8 mouse cellular contexts compared by ENCODE assay signal in genomic region chr7:45567112-45567779, GRCm38 (mm10). TPM values are rescaled to one million over a fixed set of nuclear protein-coding genes. Genes with fewer than 3 reads are reported as not detected.
DNase-seq lines count a peak whose midpoint lies in the region; ATAC-seq and TF ChIP-seq lines count a peak whose summit lies in the region.

No protein-coding gene starts in this region.

- no peak for TF ChIP-seq CTCF in cerebellum, adult 2 months (IDR thresholded peaks at IDR 0.05; ENCODE audit: borderline replicate concordance, insufficient read depth, low read depth, low read length)

- H3K27me3 ChIP-seq in cerebellum, adult 2 months (ENCODE audit: control insufficient read depth, insufficient read depth, low read length) = no peaks in the 10 kb centered on the region
- H3K27me3 ChIP-seq in megakaryocyte, embryonic 14.5 days (replicated peaks) = no peaks in the 10 kb centered on the region
- no peaks in the 10 kb centered on the region for H3K27me3 ChIP-seq in liver, embryonic 11.5 days (replicated peaks; ENCODE audit: control insufficient read depth, insufficient read depth, low read length)
- no peaks in the 10 kb centered on the region for H3K27me3 ChIP-seq in stomach, embryonic 16.5 days (ENCODE audit: control insufficient read depth, insufficient read depth, low read length)

- no peak overlapping the region for H3K4me3 ChIP-seq in cerebellum, adult 2 months (replicated peaks; ENCODE audit: insufficient read depth, low read depth, low read length)
- peak overlapping the region; percentile 91 for H3K4me3 ChIP-seq in megakaryocyte, embryonic 14.5 days (replicated peaks)
- H3K4me3 ChIP-seq in liver, embryonic 11.5 days (ENCODE audit: low read depth, low read length) = peak overlapping the region; percentile 43; the same call in 1 of the 2 replicates
- H3K4me3 ChIP-seq in stomach, embryonic 16.5 days (replicated peaks; ENCODE audit: low read length) = no peak overlapping the region

- peak overlapping the region; percentile 67; the same call in 1 of the 2 replicates for H3K9ac ChIP-seq in liver, embryonic 11.5 days (ENCODE audit: low read depth, low read length)
- peak overlapping the region; percentile 56; the same call in 1 of the 2 replicates for H3K9ac ChIP-seq in stomach, embryonic 16.5 days (ENCODE audit: low read length)

- H3K4me2 ChIP-seq in liver, embryonic 11.5 days = peak overlapping the region; percentile 79
- peak overlapping the region; percentile 56; the same call in 1 of the 2 replicates for H3K4me2 ChIP-seq in stomach, embryonic 16.5 days (ENCODE audit: low read depth, low read length)

- H3K27ac ChIP-seq in cerebellum, adult 2 months (ENCODE audit: insufficient read depth, low read length) = peak overlapping the region; percentile 58
- H3K27ac ChIP-seq in liver, embryonic 11.5 days (ENCODE audit: low read depth, low read length) = peak overlapping the region; percentile 95
- peak overlapping the region; percentile 85 for H3K27ac ChIP-seq in stomach, embryonic 16.5 days (ENCODE audit: low read length)

- H3K36me3 ChIP-seq in megakaryocyte, embryonic 14.5 days (replicated peaks; ENCODE audit: low read length) = peaks cover 6% of the 10 kb centered on the region
- no peaks in the 10 kb centered on the region for H3K36me3 ChIP-seq in liver, embryonic 11.5 days (ENCODE audit: control insufficient read depth, insufficient read depth, low read length)
- no peaks in the 10 kb centered on the region for H3K36me3 ChIP-seq in stomach, embryonic 16.5 days (ENCODE audit: control insufficient read depth, insufficient read depth, low read length)

- DNase-seq in cerebellum, adult 2 months = no peak
- DNase-seq in cerebellum, postnatal 25 days = no peak
- DNase-seq in liver, embryonic 11.5 days (ENCODE audit: low spot score) = no peak
- no peak for DNase-seq in MN1 (ENCODE audit: low spot score)
- DNase-seq in urinary bladder, postnatal 14 days (ENCODE audit: low spot score) = no peak

- WGBS in cerebellum, adult 2 months = 74% methylated on average over 8 of the region's 8 CpGs
- WGBS in liver, embryonic 11.5 days = 72% methylated on average over 8 of the region's 8 CpGs
- WGBS in stomach, embryonic 16.5 days = 67% methylated on average over 8 of the region's 8 CpGs

- no peaks in the 10 kb centered on the region for H3K9me3 ChIP-seq in megakaryocyte, embryonic 14.5 days
- H3K9me3 ChIP-seq in liver, embryonic 11.5 days (ENCODE audit: control insufficient read depth, low read length) = no peaks in the 10 kb centered on the region
- H3K9me3 ChIP-seq in stomach, embryonic 16.5 days (replicated peaks; ENCODE audit: control insufficient read depth, low read length) = no peaks in the 10 kb centered on the region

- TF ChIP-seq POLR2A in cerebellum, adult 2 months (IDR thresholded peaks at IDR 0.05; ENCODE audit: borderline replicate concordance, insufficient read depth, low read length) = no peak

- H3K4me1 ChIP-seq in cerebellum, adult 2 months (ENCODE audit: control insufficient read depth, insufficient read depth, low read length) = peaks cover 6% of the 10 kb centered on the region; the same call in 1 of the 2 replicates
- peaks cover 78% of the 10 kb centered on the region for H3K4me1 ChIP-seq in megakaryocyte, embryonic 14.5 days
- peaks cover 47% of the 10 kb centered on the region for H3K4me1 ChIP-seq in liver, embryonic 11.5 days (replicated peaks; ENCODE audit: control insufficient read depth, insufficient read depth, low read length)
- peaks cover 29% of the 10 kb centered on the region for H3K4me1 ChIP-seq in stomach, embryonic 16.5 days (ENCODE audit: control insufficient read depth, insufficient read depth, low read length)

- ATAC-seq in megakaryocyte, adult 5-6 weeks (ENCODE audit: poor library complexity, severe bottlenecking) = no peak
- ATAC-seq in liver, embryonic 11.5 days (replicated peaks; ENCODE audit: low FRiP score) = no peak
- no peak for ATAC-seq in stomach, embryonic 16.5 days (ENCODE audit: insufficient read depth, low FRiP score)

RNA-seq across cellular contexts. Expression of gene Bcat2, which starts 2.7 kb away (rescaled TPM):
- polyA plus RNA-seq in cerebellum, adult 2 months (2012; rRNA removed) = 21.1 and 24.2 TPM in 2 replicates
- polyA plus RNA-seq in megakaryocyte, embryonic 14.5 days (2012; ENCODE audit: insufficient read depth, low replicate concordance) = 20.6 and 56.4 TPM in 2 replicates
- 24.6 and 26.6 TPM in 2 replicates for total RNA-seq in megakaryocyte, adult 5-6 weeks (2015)
- 16.7 and 24.1 TPM in 2 replicates for total RNA-seq in megakaryocyte, adult 5-6 weeks (2017)
- 84.7 and 90.1 TPM in 2 replicates for polyA plus RNA-seq in liver, embryonic 11.5 days (2014; fragmentation: Nextera tagmentation; extraction: Ambion mirVana)
- 95.7 and 109 TPM in 2 replicates for polyA plus RNA-seq in stomach, embryonic 16.5 days (2015; fragmentation: Nextera tagmentation; extraction: Ambion mirVana)

RNA-seq across cellular contexts. Expression of gene Hsd17b14, which starts 12.6 kb away (rescaled TPM):
- 1.3 and 1.9 TPM in 2 replicates for polyA plus RNA-seq in cerebellum, adult 2 months (2012; rRNA removed)
- polyA plus RNA-seq in megakaryocyte, embryonic 14.5 days (2012; ENCODE audit: insufficient read depth, low replicate concordance) = 4.9 and 6.8 TPM in 2 replicates
- 0.25 TPM in 1 of 2 replicates, not detected in the other for total RNA-seq in megakaryocyte, adult 5-6 weeks (2015)
- total RNA-seq in megakaryocyte, adult 5-6 weeks (2017) = not detected in 2 replicates
- polyA plus RNA-seq in liver, embryonic 11.5 days (2014; fragmentation: Nextera tagmentation; extraction: Ambion mirVana) = 2.8 and 5.4 TPM in 2 replicates
- 2.9 and 4.8 TPM in 2 replicates for polyA plus RNA-seq in stomach, embryonic 16.5 days (2015; fragmentation: Nextera tagmentation; extraction: Ambion mirVana)

RNA-seq across cellular contexts. Expression of gene Plekha4, which starts 41.1 kb away (rescaled TPM):
- 1.2 and 1.3 TPM in 2 replicates for polyA plus RNA-seq in cerebellum, adult 2 months (2012; rRNA removed)
- 2.9 and 16.4 TPM in 2 replicates for polyA plus RNA-seq in megakaryocyte, embryonic 14.5 days (2012; ENCODE audit: insufficient read depth, low replicate concordance)
- total RNA-seq in megakaryocyte, adult 5-6 weeks (2015) = not detected in 2 replicates
- total RNA-seq in megakaryocyte, adult 5-6 weeks (2017) = 0.24 TPM in 1 of 2 replicates, not detected in the other
- 0.64 and 0.89 TPM in 2 replicates for polyA plus RNA-seq in liver, embryonic 11.5 days (2014; fragmentation: Nextera tagmentation; extraction: Ambion mirVana)
- polyA plus RNA-seq in stomach, embryonic 16.5 days (2015; fragmentation: Nextera tagmentation; extraction: Ambion mirVana) = 2.7 and 3.9 TPM in 2 replicates

RNA-seq across cellular contexts. Expression of gene Ppp1r15a, which starts 41.2 kb away (rescaled TPM):
- 26.7 and 28.5 TPM in 2 replicates for polyA plus RNA-seq in cerebellum, adult 2 months (2012; rRNA removed)
- polyA plus RNA-seq in megakaryocyte, embryonic 14.5 days (2012; ENCODE audit: insufficient read depth, low replicate concordance) = 361 and 818 TPM in 2 replicates
- 29.2 and 39.1 TPM in 2 replicates for total RNA-seq in megakaryocyte, adult 5-6 weeks (2015)
- total RNA-seq in megakaryocyte, adult 5-6 weeks (2017) = 50.0 and 64.7 TPM in 2 replicates
- 61.6 and 62.0 TPM in 2 replicates for polyA plus RNA-seq in liver, embryonic 11.5 days (2014; fragmentation: Nextera tagmentation; extraction: Ambion mirVana)
- polyA plus RNA-seq in stomach, embryonic 16.5 days (2015; fragmentation: Nextera tagmentation; extraction: Ambion mirVana) = 25.5 and 31.2 TPM in 2 replicates

RNA-seq across cellular contexts. Expression of gene Fgf21, which starts 48.0 kb away (rescaled TPM):
- polyA plus RNA-seq in cerebellum, adult 2 months (2012; rRNA removed) = not detected in 2 replicates
- not detected in 2 replicates for polyA plus RNA-seq in megakaryocyte, embryonic 14.5 days (2012; ENCODE audit: insufficient read depth, low replicate concordance)
- not detected in 2 replicates for total RNA-seq in megakaryocyte, adult 5-6 weeks (2015)
- total RNA-seq in megakaryocyte, adult 5-6 weeks (2017) = not detected in 2 replicates
- polyA plus RNA-seq in liver, embryonic 11.5 days (2014; fragmentation: Nextera tagmentation; extraction: Ambion mirVana) = 0.23 TPM in 1 of 2 replicates, not detected in the other
- 0.28 and 0.32 TPM in 2 replicates for polyA plus RNA-seq in stomach, embryonic 16.5 days (2015; fragmentation: Nextera tagmentation; extraction: Ambion mirVana)

Comparison
In these comparisons a context has a peak if more than half of its experiments do, and no peak if none do; other contexts are left out.
1. H3K4me3 ChIP-seq: peak in megakaryocyte, embryonic 14.5 days (single experiment) and liver, embryonic 11.5 days (single experiment); none in cerebellum, adult 2 months (single experiment) and stomach, embryonic 16.5 days (single experiment).
2. Peak in every context shown above with its lines, with median percentiles within 50 percentile points of each other: H3K27ac ChIP-seq.